Mouse (Mus musculus) kidney, postnatal 25 days (tissue): ENCODE measurements around the gene Exosc5.

Experiments used
- DNase-seq, 2 experiments: peaks; one replicate each; pipeline ENCODE4 v3.0.0; 2021; ENCODE audit warnings: mixed read lengths in 2 of 2

Exosc5 gene

DNA sequence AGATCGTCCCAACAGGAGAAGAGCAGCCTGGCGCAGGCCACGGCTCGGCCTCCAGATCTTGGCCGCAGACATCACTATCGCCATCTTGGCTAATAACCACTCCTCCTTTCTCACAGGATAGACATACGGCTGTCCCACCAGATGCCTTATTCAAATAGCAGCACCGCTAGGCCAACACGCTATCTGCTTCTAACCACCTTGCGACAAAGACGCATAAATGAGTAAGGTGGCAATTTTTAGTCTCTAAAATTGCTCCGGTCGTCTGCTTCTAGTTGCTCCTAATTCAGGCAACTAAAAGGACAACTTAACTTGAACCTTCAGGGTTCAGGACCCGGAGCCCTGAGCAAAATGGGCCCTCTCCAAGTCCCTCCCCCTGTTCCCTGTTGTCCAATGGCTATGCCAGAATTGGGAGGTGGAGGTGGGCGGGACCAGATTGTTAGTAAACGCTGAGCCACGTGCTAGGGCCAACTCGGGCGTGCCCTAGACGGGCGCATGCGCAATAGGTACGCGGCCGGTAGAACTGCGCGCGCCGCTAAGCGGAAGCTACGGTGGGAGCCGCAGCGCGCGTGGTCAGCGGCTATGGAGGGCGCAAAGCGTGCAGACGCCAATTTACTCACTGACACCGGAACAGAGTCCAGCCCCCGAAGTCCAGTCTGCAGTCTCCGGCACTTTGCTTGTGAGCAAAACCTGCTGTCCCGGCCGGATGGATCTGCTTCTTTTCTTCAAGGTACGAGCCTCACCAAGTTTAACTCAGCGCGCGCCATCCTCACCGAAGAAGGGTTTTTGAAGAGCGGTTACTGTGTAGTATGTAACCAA, at the start of gene Exosc5, which contains the start of gene Bckdha:
Gene Exosc5 (plus strand): TSS at position 508 of the 816 bp plus-strand sequence.
Gene Bckdha (minus strand): TSS at position 325 of the 816 bp plus-strand sequence.
- peak; percentile 100 for DNase-seq

DNA sequence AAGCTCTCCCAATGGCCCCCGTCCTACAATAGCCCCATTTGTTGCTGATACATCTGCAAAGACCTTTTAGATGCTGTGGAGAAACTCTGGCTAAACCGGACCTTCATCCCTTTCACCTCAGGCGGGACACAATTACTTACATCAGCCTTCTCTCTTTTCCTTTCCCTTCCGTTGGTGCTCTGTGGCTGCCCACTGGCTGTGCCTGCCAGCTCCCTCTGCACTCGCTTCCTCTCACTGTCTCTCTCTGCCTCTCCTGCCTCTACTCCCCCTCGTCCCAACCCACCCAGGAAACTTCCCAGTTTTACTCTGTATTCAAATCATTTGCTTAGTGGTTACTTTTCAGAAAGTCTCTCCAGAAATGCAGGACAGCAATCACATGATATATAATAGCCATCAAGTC, 48.9 kb upstream of the Exosc5 start:
- peak in 1 of 2 experiments; percentile 29 for DNase-seq

DNA sequence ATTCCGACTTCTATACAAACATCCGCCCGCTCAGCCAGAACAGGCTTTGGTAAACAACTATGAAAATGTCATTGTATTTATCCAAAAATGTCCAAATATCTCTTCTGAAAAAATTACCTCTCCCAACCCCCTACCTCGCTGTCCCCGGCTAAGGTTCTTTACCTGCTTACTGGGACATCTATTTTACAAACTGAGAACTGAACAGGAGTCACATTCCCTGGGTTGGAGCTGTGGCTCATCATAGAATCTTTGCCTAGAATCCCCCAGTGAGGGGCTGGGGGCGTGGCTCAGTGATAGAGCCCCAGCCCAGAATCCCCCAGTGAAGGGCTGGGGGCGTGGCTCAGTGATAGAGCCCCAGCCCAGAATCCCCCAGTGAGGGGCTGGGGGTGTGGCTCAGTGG, 47.5 kb upstream of the Exosc5 start:
- peak in 1 of 2 experiments; percentile 29 for DNase-seq

DNA sequence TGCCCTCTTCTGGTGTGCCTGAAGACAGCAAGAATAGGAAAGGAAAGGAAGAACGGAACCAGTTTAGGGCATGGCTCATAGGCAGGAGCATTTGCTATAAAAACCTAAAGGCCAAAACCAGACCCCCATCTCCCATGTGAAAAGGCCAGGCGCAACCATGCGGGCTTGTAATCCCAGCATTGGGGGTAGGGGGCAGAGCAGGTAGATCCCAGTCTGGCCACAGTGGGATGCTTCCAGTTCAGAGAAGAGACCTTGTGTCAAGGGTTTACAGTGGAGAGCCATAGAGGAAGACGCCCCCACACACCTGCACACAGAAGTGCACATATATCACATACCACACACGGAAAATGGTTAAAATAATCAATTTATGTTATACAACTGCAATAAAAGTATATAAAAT, 44.9 kb upstream of the Exosc5 start:
- peak in 1 of 2 experiments; percentile 27 for DNase-seq

DNA sequence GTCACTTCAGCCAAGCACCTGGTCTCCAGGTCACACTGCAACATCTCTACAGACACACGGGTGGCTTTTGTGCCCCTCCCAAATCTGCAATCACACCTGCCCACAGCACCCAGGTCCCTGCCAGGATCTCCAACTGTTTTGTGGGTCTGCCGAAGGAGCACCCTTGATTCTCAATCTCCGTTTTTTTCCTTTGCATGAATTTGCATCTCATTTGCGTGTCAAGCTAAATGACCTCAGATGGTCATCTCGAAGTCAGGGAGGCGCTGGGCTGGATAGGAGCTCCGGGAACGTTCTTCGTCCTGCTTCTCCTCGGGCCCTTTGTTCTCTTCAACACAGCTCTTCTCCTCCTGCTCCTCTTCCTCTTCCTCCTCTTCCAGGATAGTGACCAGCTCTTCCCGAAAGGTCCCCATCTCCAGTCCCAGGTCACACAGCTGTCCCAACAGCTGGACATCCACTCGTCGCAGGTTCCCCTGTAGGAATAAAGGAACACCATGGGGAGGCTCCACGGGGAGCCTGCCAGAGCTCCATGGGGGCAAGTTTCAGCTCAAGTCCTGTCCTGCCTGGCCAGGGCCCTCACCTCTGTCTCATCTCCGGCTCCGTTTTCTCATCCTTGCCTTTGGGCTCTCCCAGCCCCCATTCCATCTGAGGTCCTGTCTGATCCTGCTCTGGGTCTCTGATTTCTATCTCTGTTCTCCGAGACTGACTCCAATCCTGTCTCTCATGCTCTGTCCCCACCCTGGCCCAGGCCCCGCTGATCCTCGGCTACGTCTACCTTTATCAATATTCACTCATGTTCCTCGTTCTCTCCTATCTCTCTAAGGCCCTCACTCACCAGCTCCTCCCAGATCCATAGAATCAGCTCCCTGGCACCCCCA, 43.9 kb upstream of the Exosc5 start:
- peak; percentile 50 to 62 for DNase-seq

DNA sequence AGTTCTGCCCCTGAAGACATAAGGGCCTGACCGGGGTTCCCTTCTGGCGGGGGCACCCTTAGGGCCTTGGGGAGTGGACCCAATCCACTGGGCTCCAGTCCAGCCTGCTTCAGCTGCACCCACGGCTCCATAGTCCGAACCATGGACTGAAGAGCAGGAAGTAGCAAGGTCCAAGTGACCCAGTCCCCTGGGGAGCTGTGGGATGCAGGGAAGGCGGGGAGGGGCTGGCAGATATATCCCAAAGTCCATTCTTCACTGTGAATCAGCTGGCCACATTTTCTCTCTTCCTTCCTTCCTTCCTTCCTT, 43.3 kb upstream of the Exosc5 start, which contains the start of gene Erich4:
Gene Erich4 (minus strand): TSS at position 187 of the 306 bp plus-strand sequence.
- DNase-seq, result peak; percentile 87 to 95

DNA sequence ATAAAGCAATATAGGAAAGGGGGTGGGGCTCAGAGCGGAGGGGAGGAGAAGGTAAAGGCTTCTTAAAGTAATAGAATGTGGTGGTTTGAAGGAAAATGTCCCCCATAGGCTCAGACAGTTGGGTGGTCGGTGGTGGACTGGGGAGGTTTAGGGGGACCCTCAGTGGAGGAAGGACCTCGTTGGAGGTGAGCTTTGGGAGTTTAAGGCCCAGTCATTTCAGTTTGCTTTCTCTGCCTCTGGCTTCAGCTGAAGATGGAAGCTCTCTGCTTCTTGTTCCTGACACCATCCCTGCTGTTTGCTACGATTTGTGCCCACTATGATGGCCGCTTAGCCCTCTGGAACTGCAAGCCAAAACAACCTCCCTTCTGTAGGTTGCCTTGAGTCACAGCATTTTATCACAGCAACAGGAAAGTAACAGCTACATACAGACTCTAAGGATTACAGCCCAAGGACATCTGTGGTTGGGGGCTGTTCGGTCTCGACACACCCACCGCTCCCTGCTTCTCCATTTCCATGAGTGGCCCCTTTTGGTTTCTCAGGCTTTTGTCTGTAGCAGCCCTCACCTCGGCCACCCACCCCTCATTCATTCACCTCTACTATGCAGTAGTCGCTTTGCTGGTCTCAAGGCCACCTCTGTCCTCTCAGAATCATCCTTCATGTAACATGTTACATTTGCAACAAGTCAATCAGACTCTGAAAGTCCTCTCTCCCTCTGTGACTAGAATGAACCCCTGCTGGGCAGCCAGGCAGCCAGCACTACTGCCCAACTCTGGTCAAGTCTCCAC, 41.4 kb upstream of the Exosc5 start:
- DNase-seq, result peak in 1 of 2 experiments; percentile 29

DNA sequence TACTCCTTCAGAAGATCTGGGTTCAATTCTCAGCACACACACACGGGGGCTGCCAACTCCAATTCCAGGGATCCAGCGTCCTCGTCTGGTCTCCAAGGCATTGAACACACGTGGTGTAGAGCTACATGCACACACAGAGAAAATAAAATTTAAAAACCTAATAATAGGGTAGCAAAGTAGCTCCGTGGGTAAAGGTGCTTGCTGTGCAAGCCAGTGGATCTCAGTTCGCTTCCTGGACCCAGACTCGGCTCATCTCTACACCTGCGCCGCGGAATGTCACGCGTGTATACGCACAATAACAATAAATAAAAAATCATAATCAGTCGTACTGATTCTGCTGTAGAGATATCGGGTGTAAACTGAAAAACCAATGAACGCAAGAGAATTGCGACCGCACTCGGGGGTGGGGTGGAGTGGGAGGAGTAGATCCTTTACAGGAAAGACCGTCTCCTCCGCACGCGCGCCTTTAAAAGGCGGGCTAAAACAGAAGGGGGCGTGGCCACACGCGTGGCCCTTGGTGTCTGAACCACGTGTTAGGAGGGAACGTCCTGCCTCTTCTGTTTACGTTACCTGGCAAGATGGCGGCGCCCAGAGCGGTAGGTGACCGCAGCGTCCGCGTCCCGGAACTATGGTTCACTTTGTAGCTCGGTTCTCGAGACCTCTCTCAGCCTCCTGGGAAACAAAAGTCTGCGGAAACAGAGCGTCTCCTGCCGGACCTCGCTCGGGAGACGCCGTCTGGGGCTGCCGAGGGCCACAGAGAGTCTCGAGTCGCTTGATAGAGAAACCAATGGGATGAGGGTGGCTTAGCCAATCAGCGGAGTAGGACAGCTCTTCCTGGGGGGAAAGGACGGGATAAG, 39.9 kb upstream of the Exosc5 start, which contains the start of gene Dmac2:
Gene Dmac2 (plus strand): TSS at position 550 of the 857 bp plus-strand sequence.
- DNase-seq, result peak; percentile 97

DNA sequence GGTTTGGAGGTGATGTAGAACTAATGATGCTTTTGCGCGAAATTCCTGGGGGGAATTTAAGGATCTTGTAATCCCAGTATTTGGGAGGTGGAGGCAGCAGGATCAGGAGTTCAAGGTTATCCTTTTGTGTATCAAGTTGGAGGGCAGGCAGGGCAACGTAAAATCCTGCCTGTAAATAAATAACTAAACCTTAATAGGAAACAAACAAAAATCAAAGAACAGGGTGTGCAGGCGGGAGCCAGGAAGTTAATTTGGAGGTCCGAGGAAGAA, 39.3 kb upstream of the Exosc5 start:
- DNase-seq, result no peak

DNA sequence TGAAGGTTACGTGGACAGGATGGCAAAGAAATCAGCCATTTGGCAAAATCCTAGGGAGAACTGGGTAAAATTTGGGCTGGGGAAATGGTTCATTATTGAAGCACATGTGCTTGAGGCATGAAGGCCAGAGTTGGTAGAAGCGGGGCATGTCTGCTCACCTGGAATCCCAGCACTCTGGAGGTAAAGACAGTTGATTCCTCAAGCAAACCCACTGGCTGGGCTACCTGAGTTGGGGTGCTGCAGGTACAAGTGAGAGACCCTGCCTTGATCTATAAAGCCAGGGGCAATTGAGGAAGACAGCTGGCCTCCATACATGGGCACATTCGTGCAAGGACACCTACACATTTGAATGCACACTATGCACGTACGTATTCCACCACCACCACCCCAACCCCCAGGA, 38.9 kb upstream of the Exosc5 start:
- DNase-seq, result peak in 1 of 2 experiments; percentile 36

DNA sequence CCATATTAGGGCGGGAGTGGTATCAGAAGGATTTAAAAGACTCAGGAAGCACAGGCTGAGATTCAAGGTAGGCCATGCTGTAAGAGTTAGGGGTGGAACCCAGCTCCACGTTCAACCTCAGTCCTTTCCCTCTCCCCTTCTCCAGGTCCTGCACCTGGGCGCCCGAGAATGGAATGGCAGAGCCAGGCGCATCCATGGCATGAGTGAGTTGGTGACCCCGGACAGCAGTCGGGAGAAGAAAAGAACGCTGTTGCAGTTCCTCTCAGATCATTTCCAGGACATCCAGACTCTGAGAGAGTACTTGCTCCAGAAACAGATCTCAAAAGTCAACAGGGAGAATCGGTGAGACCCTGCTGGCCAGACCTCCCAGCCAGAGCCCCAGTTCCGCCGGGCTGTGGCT, 38.2 kb upstream of the Exosc5 start:
- peak in 1 of 2 experiments; percentile 30 for DNase-seq

DNA sequence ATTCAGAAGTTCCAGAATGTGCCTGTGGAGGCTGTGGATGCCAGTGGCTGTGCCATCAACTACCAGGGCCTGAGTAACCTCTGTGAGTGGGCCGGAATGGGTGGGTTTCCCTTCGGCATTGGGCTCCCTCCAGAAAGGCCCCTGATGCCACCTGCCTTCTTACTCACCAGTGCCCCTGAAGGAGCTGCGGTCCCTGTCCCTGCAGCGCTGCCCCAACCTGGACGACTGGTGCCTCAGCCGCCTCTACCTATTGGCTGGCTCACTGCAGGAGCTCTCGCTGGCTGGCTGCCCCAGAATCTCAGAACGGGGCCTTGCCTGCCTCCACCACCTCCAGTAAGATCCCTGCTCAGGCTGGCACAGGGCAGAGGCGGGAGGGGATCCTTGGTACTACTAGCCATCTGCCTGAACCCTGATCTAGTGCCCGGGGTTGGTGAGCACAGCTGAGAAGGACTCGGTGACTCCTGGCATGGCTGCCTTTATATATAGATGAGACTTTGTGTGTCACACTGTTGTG, 35.0 kb upstream of the Exosc5 start:
- DNase-seq, result no peak

DNA sequence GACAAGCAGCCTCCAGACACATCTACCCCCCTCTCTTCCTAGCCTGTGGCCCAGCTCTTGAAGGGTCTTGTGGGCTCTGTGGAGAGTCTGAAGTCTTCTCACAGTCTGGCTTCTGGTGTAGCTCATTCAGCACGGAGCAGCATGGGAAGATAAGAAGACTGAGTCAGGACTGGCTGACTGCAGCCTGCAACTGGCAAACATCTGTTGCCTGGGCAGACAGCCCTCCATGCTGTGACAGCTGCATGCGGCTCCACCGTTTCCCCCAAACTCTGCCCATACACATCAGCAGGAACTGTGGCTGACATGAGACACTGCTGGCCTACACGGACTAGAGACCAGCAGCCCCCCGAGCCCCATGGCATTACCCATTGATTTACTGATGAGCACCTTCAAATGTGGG, 34.1 kb upstream of the Exosc5 start:
- no peak for DNase-seq

DNA sequence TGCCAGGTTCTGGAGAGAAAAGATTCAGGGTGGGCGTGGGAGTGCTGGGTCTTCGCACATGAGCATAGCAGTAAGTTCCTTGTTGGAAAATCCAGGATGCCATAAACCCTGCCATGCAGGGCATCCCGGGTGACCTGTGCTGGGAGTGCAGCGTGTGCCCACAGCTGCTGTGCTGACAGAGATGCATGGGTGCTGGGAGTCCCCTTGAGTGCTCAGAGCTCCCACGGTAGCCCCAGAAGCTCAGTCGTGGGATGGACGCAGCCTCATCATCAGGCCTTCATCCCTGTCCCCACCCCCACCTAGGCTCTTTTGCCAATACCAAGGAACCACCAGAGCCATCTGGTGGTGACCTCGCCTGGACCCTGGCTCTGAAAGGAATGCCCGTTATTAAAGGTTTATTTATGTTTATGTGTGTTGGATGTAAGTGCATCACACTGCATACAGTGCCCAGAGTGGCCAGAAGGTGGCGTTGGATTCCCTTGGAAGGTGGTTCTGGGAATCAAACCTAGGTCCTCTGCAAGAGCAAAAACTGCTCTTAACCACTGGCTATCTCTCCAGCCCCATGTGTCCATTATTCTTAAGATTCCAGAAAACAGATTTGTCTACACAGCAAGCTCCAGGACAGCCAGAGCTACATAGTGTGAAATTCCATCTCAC, 33.2 kb upstream of the Exosc5 start:
- peak in 1 of 2 experiments; percentile 66 for DNase-seq

DNA sequence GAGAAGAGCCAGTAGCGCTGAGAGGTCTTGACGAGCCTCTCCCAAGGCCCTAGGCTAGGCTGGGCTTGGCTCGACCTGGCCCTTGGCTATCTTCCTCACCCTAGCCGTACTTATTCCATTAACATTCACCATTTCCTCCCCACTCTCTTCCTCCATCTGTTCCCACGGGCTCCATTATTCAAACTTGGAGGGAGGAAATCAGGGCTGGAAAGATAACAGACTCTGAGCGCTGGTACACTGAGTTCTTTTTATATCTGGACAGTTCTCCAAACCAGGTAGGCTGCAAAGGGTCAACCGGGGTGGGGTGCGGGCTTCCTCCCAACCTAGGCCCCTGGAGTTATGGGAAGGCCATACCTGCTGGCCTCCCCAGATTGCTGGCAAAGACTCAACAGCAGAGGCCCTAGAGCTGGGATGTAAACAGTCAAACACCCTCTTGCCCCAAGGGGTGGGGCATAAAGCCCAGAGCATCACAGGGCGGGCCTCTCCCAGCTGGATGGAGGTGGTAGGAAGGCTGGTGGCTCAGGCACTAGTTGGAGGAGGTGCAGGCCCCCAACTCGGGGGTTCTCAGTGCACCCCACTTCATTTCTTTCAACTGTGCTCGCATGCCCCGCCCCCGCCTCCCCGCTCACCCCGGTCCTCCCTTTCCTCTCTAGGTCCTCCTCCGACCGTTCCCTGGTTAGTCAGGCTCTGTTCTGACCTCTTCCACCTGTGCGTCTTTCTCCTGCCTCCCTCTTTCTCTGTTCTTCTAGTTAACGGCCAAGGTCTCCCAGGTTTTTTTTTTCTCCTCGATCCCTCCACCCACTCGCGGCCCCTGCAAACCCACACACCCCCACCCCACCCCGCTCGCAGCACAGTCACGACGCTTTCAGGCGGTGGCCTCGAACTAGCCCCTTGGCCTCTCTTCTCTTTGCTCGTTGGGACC, 32.2 kb upstream of the Exosc5 start, which contains the start of gene B3gnt8:
Gene B3gnt8 (plus strand): TSS at position 146 of the 922 bp plus-strand sequence.
- DNase-seq, result peak; percentile 32 to 74

DNA sequence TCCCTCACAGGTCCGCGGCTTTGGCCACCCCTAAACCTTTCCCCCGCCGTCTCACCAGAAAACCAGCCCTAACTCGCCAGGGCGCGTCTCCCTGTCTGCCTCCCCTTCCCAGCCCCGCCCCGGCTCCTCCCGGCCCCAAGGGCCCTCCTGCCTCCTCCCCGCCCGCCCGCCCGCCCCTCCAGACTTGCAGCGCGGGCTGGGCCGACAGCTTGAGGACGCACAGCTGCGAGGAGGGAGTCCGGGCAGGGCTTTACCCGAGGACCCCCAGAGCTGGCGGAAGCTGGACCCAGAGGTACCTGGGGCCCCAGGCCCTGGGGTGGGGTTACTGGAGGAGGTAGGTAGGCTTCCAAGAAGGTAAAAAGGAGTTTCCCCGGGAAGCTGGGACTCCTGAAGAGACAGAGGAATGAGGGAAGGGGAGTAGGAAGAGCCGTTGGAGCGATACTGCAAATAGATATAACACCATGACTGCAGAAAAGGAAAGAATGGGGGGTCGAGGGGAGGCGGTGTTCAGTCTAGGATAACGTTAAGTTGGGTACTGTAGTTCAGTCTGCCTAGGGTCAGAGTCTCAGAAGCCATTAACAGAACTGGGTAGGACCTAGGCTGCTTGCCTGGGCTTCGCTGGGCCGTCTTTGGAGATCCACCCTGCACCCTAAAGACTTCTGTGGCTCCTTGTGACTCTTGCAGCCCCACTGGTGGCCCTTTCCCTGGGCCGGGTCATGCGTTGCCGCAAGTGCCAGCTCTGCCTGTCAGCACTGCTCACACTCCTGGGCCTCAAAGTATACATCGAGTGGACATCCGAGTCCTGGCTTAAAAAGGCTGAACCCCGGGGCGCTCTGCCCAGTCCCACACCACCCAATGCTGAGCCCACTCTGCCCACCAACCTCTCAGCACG, 31.3 kb upstream of the Exosc5 start:
- DNase-seq, result peak; percentile 79 to 90

DNA sequence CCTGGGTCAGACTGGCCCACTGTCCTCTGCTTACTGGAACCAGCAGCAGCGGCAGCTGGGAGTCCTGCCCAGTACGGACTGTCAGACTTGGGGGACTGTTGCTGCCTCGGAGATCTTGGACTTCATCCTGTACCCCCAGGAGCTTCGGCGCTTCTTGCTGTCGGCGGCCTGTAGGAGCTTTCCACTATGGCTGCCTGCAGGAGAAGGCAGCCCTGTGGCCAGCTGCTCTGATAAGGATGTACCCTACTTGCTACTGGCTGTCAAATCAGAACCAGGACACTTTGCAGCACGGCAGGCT, 30.7 kb upstream of the Exosc5 start:
- peak; percentile 19 to 62 for DNase-seq

DNA sequence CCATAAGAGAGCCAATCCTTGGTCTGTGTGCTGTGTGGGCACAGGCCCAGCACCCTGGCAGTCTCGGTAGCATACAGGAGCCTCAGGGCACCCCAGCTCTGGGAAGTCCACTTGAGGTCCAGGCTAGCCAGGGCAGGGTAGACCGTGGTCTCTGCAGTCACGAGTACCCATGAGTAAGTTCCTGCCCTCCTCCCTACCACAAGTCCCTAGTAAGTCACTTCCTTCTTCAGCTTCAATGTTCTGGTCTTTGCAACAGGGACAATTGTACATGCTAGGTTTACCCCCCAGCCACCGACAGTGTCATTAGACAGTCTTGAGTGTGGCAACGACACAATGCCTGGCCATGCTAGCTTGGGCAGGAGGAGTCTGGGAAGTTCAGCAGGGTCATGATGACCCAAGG, 26.3 kb upstream of the Exosc5 start:
- DNase-seq, result no peak

DNA sequence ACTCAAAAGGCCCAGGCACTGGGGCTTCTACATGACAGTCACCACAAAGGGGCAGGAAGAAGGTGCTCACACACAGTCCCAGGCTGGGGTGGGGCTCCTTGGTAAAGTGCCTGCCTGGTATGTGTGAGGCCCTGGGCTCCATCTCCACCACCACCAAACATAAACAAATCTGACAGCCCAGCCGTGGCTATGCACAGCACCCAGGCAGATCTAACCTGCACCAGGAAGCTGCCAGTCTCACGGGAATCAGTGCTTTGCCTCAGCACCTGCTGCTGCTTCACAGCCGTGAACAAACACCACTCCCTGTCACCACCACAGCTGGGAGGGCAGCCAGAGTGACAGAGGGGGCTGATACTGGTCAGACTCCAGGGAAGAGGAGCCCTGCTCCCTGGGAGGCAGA, 22.6 kb upstream of the Exosc5 start:
- no peak for DNase-seq
